Mouse (Mus musculus): ENCODE measurements around the gene Dst.

- TF ChIP-seq CTCF (conservative IDR thresholded peaks at IDR 0.05; ENCODE audit: low read length) (no peak), POU5F1 (IDR thresholded peaks at IDR 0.05; ENCODE audit: borderline replicate concordance, low read length) (no peak)
Measured at GRCm38 (mm10) chr1:34033478-34033877, 125.5 kb downstream of the Dst start.

All from E14TG2a.4 (cell line).